Mouse (Mus musculus): Measurements from ENCODE around the gene Erc2. TPM values are rescaled to one million over a fixed set of nuclear protein-coding genes. Genes with fewer than 3 reads are reported as not detected.

Erc2 gene
- total RNA-seq (2023): 3.9 and 7.6 TPM in 2 replicates

DNA sequence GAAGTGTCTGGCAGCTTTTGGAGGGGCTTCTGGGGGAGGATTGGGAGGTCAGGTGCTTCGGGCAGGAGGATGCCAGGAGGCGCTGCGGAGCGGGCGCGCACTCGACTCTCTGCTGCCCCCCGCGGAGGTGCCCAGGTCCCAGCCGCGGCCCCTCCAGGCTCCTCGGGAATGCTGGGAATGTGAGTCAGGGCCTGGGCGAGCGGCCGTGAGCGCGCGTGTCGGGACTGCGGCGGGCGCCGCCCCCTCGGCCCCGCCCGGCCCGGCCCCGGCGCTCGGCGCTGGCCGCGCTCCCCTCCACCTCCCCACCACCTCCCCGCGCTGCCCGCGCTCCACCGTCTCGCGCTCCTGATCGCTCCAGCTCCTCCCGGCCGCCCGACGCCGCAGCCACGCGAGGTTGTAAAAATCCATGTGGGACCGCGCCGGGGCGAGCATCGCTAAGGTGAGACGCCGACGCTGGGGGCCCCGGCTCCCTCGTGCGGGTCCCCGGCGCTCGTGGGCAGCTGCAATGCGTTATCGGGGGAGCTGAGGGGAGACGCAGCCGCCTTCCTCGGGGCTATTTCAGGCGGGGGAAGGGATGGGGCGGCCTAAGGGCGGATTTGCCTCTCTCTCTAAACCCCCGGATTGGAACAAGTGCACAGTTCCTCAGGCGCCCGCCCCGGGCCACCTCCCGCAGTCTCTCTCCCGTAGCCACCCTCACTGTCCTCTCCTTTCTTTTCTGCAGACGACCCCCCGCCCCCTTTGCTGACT lies at the start of gene Erc2:
Erc2 (plus strand) TSS at position 253 of the 747 bp plus-strand sequence.

DNA sequence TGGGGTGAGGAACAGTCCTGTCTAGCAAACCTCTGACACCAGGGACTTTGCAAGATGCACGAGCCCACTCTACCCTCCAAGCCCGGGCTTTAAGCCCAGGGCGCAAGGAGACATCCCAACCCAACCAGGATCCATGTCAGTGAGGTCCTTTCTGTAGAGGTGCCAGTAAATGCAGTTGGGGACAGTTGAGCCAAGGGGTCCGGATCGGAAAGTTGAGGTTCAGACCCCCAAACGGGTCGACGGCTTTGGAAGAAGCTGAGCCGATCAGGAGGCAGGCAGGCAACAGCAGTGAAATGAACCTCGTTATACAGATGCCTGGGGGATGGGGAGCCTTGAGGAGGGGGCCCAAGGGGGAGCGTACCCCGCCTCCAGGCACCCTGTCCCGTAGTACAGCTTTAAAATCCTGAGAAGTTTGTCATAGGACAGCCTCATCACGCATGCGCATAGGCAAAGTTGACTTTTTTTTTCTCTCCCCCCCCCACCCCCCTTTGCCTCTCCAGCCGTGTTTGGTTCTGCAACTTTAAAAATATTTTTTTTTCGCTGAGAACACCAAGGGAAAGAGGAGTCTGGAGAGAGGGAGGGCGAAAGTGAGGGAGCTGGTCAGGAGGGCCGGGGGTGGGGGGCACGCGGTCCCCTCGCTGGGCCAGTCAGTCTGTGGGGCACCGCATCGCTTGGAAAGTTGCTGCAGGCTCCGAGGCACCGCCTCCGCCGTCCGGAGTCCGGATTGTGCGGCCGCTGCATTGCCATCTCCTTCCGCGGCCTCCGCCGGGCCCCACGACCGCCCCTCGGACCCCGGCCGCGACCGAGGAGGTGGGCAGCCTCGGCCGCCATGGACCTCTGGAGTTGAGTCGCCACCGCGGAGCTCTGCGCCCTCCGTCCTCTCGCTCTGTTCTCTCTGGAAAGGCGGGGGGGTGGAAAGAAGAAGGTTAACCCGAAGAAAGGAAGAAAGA lies 882.1 kb downstream of the Erc2 start, which contains the start of gene Wnt5a:
Wnt5a (plus strand) TSS at position 650 of the 950 bp plus-strand sequence.

Other genes with a start within 250 kb of the Erc2 start
- gene Fam208a, start 193.6 kb upstream of the Erc2 start, total RNA-seq (2023): 10.4 and 13.2 TPM in 2 replicates
- 1.7 and 2.7 TPM in 2 replicates for gene Ccdc66, start 114.0 kb upstream of the Erc2 start, total RNA-seq (2023)

All from neutrophil, adult 65 days (primary cell).